Mouse (Mus musculus) forebrain, postnatal 0 days (tissue): Measurements from ENCODE around the gene Tspan5. TPM values are rescaled to one million over a fixed set of nuclear protein-coding genes. Genes with fewer than 3 reads are reported as not detected.

ENCODE experiments used
- ATAC-seq: fragments of 200-750 bp; cut with Nextera tagmentation; 2 replicates; pipeline ENCODE4 v1.8.0; 2017; ENCODE audit warnings: mild to moderate bottlenecking, moderate library complexity
- DNase-seq: peaks from one replicate; pipeline ENCODE4 v3.0.0-alpha.2; 2015
- H3K27ac ChIP-seq: fragments of 300-500 bp; sonication (generic); 2 replicates; pipeline ENCODE4 v1.5.1; 2014; ENCODE audit warnings: low read depth, mild to moderate bottlenecking, antibody characterized with exemption, low read length, moderate library complexity, mixed read lengths
- H3K27me3 ChIP-seq: fragments of 300-500 bp; sonication (generic); 2 replicates; pipeline ENCODE4 v1.6.1; 2014; ENCODE audit warnings: mild to moderate bottlenecking, low read length, mixed read lengths; ENCODE audit not compliant: insufficient read depth
- H3K36me3 ChIP-seq: fragments of 300-500 bp; sonication (generic); 2 replicates; pipeline ENCODE4 v1.6.1; 2014; ENCODE audit warnings: mild to moderate bottlenecking, moderate library complexity; ENCODE audit not compliant: insufficient read depth
- H3K4me1 ChIP-seq: fragments of 300-500 bp; sonication (generic); 2 replicates; pipeline ENCODE4 v1.6.1; 2014; ENCODE audit warnings: antibody characterized with exemption; ENCODE audit not compliant: insufficient read depth
- H3K4me2 ChIP-seq: fragments of 300-500 bp; sonication (generic); 2 replicates; pipeline ENCODE4 v1.6.1; 2014; ENCODE audit warnings: low read depth, mild to moderate bottlenecking, moderate library complexity
- H3K4me3 ChIP-seq: fragments of 300-500 bp; sonication (generic); 2 replicates; pipeline ENCODE4 v1.5.1; 2014; ENCODE audit warnings: low read depth, low read length, mixed read lengths
- H3K9ac ChIP-seq: fragments of 300-500 bp; sonication (generic); 2 replicates; pipeline ENCODE4 v1.6.1; 2014; ENCODE audit warnings: mild to moderate bottlenecking
- H3K9me3 ChIP-seq: fragments of 300-500 bp; sonication (generic); 2 replicates; pipeline ENCODE4 v1.6.1; 2016; ENCODE audit warnings: low read length
- CTCF ChIP-seq: sonication (generic); IDR thresholded peaks from 2 replicates; pipeline ENCODE4 v1.5.1; 2016; ENCODE audit warnings: antibody characterized with exemption, control low read depth, low read depth
- WGBS: fragments of 180-500 bp; shearing (Covaris S2); extraction: QIAGEN DNeasy Blood & Tissue Kit; methylation state at CpG from one replicate; pipeline ENCODE4 v1.1.7; 2014; 5-methylcytosine and 5-hydroxymethylcytosine counted together
- polyA plus RNA-seq: library from polyadenylated mRNA; unstranded; fragments of >200 nt; fragmentation: Nextera tagmentation; extraction: Ambion mirVana; gene quantifications from 2 replicates; pipeline ENCODE4 v1.2.1, GENCODE M21; 2015
- total RNA-seq: library from RNA; depleted of rRNA; stranded (reverse); fragments of >200 nt; gene quantifications from 2 replicates; pipeline ENCODE4 v1.2.3, GENCODE M21; 2014

The Tspan5 gene
- total and polyA plus RNA-seq, 2 experiments from 2014 or later, result 96.8 to 149 TPM

GRCm38 (mm10) chr3:138796583-138796982 is 54.6 kb downstream of the Tspan5 start:
- no peaks in the 10 kb centered on the region for H3K36me3 ChIP-seq
- no peaks in the 10 kb centered on the region for H3K27me3 ChIP-seq
- H3K4me1 ChIP-seq, result peaks cover 21% of the 10 kb centered on the region
- no peak for TF ChIP-seq CTCF
- peak overlapping the region; percentile 75; the same call in 1 of the 2 replicates for H3K27ac ChIP-seq
- no peaks in the 10 kb centered on the region for H3K9me3 ChIP-seq
- no peak overlapping the region for H3K4me2 ChIP-seq
- no peak overlapping the region for H3K4me3 ChIP-seq
- ATAC-seq (0 out of 2 replicates have a peak, but pooled peaks have one; percentile 7), DNase-seq (no peak)
- 73% methylated on average over 3 of the region's 3 CpGs for WGBS
- no peak overlapping the region for H3K9ac ChIP-seq

DNA sequence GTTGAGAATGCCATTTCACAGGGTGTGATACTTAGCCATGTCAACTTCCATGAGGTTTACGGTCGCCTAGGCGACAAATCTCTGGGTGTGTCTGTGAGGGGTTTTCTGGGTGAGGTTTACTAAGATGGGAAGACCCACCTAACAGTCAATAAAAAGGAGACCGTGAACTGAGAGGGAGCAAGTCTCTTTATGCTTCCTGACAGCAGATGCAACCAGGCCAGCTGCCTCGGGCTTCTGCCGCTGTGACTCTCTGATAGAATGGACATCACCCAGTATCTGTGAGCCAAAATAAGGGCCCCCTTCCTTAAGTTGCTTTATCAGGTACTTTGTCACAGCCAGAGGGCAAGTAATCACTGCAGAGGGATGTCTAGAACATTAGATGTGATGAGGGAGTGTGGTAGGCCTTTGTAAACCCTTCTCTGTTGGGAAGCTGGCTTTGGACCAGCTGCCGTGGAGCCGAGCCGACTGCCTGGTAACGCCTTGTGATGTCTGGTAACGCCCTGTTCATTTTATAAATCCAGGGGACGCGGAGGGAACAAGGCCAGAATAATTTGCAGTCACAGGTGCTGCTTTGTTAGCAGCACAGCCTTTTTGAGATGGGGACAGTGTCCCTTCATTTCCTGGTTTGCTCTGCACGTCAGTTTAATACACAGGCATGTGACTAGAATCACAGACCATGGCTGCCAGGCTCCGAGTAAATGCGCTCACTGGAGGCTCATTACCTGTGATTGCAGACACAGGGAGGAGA is 58.8 kb downstream of the Tspan5 start:
- 20% methylated on average over 16 of the region's 16 CpGs for WGBS
- no peaks in the 10 kb centered on the region for H3K9me3 ChIP-seq
- ATAC-seq, result peak; percentile 52
- H3K27ac ChIP-seq, result peak overlapping the region; percentile 79
- peak; percentile 81 for DNase-seq
- H3K27me3 ChIP-seq, result no peaks in the 10 kb centered on the region
- H3K4me2 ChIP-seq, result peak overlapping the region; percentile 26
- H3K36me3 ChIP-seq, result no peaks in the 10 kb centered on the region
- no peak for TF ChIP-seq CTCF
- H3K9ac ChIP-seq, result peak overlapping the region; percentile 44; the same call in 1 of the 2 replicates
- no peak overlapping the region for H3K4me3 ChIP-seq
- H3K4me1 ChIP-seq, result peaks cover 45% of the 10 kb centered on the region

DNA sequence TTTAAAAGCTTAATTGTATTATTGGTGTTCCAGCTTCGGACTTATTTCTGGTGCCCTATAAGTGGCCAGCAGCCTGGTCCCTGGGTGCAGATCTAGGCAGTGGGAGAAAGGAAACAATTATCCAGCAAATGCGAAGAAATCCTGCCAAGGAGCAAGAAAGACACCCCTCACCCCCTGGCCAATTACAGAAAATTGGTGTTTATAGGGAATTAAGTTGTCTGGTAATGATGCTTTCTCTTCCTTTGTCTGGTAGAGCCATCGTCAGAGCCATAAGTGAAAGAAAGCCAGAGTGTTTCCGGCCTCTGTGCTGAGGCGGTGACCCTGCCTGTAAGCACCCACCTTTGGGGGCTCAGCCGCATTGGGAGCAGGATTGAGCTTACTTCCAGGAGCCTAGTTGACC is 59.7 kb downstream of the Tspan5 start:
- ATAC-seq, result peak; percentile 13; the same call in 1 of the 2 replicates
- peak overlapping the region; percentile 33; the same call in 1 of the 2 replicates for H3K9ac ChIP-seq
- no peak for DNase-seq
- peaks cover 45% of the 10 kb centered on the region for H3K4me1 ChIP-seq
- TF ChIP-seq CTCF, result no peak
- H3K4me3 ChIP-seq, result no peak overlapping the region
- H3K27me3 ChIP-seq, result no peaks in the 10 kb centered on the region
- H3K36me3 ChIP-seq, result no peaks in the 10 kb centered on the region
- peak overlapping the region; percentile 26; the same call in 1 of the 2 replicates for H3K4me2 ChIP-seq
- H3K27ac ChIP-seq, result peak overlapping the region; percentile 79
- H3K9me3 ChIP-seq, result no peaks in the 10 kb centered on the region
- 34% methylated on average over 6 of the region's 6 CpGs for WGBS

DNA sequence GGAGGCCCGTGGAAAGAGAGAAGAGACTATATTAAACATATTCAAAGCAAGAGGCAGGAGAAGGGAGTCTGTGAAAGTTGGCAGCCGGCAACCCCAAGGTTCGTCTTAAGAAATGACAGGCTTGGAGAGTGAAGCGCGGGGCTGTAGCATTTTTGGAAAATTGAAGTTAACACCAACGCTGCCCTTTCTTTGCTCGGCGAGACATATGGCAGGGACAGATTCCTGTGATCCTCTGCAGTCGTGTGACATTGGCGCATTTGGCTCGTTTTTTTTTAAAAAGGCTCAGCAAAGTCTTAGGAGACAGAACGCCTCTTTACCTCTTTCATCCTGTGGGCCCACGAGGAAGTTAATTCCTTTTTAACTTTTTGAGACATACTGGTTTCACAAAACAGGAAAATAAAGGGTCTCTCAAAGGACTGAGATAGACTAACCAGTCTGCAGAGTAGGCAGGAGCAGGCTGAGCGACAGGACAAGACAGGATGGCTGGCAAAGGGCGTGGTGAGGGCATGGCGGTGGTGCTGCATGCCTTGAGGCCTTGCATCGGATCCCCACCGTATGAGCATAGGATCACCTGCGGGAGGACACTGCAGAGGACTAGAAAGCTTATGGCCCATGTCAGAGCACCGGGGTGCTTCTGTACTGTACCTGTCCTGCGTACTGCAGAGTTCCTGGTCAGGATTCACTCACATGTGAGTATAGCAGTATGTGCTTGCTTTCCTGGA is 60.9 kb downstream of the Tspan5 start:
- 35% methylated on average over 21 of the region's 21 CpGs for WGBS
- TF ChIP-seq CTCF, result no peak
- H3K9me3 ChIP-seq, result no peaks in the 10 kb centered on the region
- DNase-seq (peak; percentile 65), ATAC-seq (peak; percentile 14)
- H3K27ac ChIP-seq, result peak overlapping the region; percentile 79
- no peaks in the 10 kb centered on the region for H3K36me3 ChIP-seq
- peaks cover 45% of the 10 kb centered on the region for H3K4me1 ChIP-seq
- no peaks in the 10 kb centered on the region for H3K27me3 ChIP-seq
- H3K4me2 ChIP-seq, result peak overlapping the region; percentile 8; the same call in 1 of the 2 replicates
- peak overlapping the region; percentile 31; the same call in 1 of the 2 replicates for H3K9ac ChIP-seq
- no peak overlapping the region for H3K4me3 ChIP-seq

- Histone ChIP-seq H3K27ac (peak overlapping the region; percentile 79), H3K9ac (0 out of 2 replicates have a peak overlapping the region, but pooled peaks have one; percentile 1), H3K27me3 (no peaks in the 10 kb centered on the region), H3K4me2 (no peak overlapping the region), H3K4me1 (peaks cover 45% of the 10 kb centered on the region), H3K9me3 (no peaks in the 10 kb centered on the region), H3K36me3 (no peaks in the 10 kb centered on the region), H3K4me3 (no peak overlapping the region)
- no peak for TF ChIP-seq CTCF
- DNase-seq, result peak; percentile 58
- peak; percentile 40 for ATAC-seq
- 41% methylated on average over 11 of the region's 11 CpGs for WGBS
Observed at GRCm38 (mm10) chr3:138803444-138804085, 61.6 kb downstream of the Tspan5 start.

DNA sequence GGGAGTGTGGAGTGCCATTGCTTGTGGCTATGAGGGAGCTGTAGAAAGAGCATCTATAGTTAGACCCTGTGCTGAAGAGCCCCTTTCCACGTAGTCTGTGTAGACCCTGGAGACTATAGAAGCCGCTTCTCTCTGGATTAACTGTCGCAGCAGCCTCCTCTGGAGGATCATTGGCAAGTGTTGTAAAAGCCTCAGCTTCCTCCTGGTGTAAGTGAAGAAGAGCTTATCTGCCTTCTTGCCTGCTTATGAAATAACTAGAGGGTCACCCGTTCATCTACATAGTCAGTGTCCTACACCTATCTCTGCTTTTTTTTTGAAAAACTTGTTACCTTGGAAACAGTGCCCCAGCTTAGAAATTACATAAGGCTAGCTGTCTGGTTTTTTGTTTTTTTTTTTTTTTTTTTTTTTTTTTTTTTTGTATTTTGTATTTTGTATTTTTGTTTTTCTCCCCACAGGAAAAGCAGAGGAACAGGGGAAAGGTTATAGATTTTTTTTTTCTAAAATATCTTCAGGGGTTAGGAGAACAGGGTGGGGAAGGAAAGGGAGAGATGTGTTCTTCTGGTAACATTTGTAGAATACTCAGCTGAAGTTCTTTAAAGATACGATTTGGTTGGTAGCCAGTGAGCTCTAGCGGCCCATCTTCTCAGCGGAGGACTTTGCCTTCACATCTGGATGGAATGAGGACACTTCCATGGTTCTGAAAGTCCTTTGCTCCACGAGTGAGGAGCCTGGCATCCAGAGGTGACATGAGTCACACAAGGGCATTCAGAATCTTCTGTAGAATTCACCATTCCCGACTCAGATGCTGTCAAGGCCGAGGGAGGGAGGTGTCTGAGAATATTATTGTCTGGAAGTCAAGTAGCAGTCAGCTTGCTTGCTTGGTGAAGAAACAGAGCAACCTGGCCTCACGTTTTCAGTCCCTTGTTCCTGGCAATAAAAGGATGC is 62.4 kb downstream of the Tspan5 start:
- Histone ChIP-seq H3K9me3 (no peaks in the 10 kb centered on the region), H3K27me3 (no peaks in the 10 kb centered on the region), H3K4me2 (no peak overlapping the region), H3K4me1 (peaks cover 45% of the 10 kb centered on the region), H3K36me3 (no peaks in the 10 kb centered on the region), H3K4me3 (no peak overlapping the region), H3K27ac (peak overlapping the region; percentile 79), H3K9ac (0 out of 2 replicates have a peak overlapping the region, but pooled peaks have one; percentile 1)
- TF ChIP-seq CTCF, result no peak
- no peak for ATAC-seq
- 59% methylated on average over 11 of the region's 11 CpGs for WGBS
- DNase-seq, result peak; percentile 58
